Mouse (Mus musculus) megakaryocyte, embryonic 14.5 days (primary cell): ENCODE measurements around the gene Mindy4.

Source experiments
- FLI1 ChIP-seq: IDR thresholded peaks from 2 replicates; pipeline ENCODE4 v1.6.1; 2012; ENCODE audit warnings: low read length, inconsistent platforms, mixed read lengths
- GATA1 ChIP-seq: IDR thresholded peaks from 3 replicates; pipeline ENCODE4 v1.6.1; 2012; ENCODE audit warnings: mixed read lengths, low read length, inconsistent platforms, borderline replicate concordance

DNA sequence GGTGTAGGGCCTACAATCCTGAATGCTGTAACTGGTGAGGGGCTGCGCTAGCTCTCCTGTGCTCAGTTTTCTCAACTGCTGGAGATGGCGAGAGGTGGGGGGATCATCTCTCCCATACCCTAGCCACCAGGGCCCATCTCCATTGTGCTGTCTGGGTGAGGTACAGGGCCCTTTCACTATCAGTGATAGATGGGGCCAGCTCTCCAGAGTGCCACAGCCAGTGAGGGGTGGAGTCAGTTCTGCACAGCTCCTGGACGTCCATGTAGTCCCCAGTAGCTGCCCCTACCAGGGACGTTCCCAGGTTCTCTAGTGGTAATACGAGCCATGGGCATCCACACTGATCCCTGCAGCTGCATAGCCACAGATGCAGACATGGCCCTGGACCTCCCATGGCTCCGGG is 118.3 kb downstream of the Mindy4 start:
- TF ChIP-seq FLI1 (no peak), GATA1 (no peak)
